Mouse (Mus musculus) hindbrain, embryonic 16.5 days (tissue): ENCODE data around the gene Pex12. TPM values are rescaled to one million over a fixed set of nuclear protein-coding genes. Genes with fewer than 3 reads are reported as not detected.
"Not testable (repeated sequence)": the region's sequence is repeated elsewhere in the genome, so short reads cannot be mapped to it uniquely, and the experiment has no call there.

Experiments
- ATAC-seq: fragments of 200-750 bp; cut with Nextera tagmentation; 2 replicates; pipeline ENCODE4 v1.8.0; 2017; ENCODE audit warnings: moderate TSS enrichment, moderate library complexity
- H3K27ac ChIP-seq: fragments of 300-500 bp; sonication (generic); 2 replicates; pipeline ENCODE4 v1.5.1; 2014; ENCODE audit warnings: low read depth, mild to moderate bottlenecking, control low read depth, low read length, moderate library complexity
- H3K27me3 ChIP-seq: fragments of 300-500 bp; sonication (generic); replicated peaks from 2 replicates; pipeline ENCODE4 v1.6.1; 2014; ENCODE audit warnings: low read length; ENCODE audit not compliant: control insufficient read depth, insufficient read depth
- H3K36me3 ChIP-seq: fragments of 300-500 bp; sonication (generic); 2 replicates; pipeline ENCODE4 v1.6.1; 2014; ENCODE audit warnings: mild to moderate bottlenecking, low read length, moderate library complexity, mixed read lengths; ENCODE audit not compliant: control insufficient read depth, insufficient read depth
- H3K4me1 ChIP-seq: fragments of 300-500 bp; sonication (generic); 2 replicates; pipeline ENCODE4 v1.6.1; 2014; ENCODE audit warnings: low read depth, low read length; ENCODE audit not compliant: control insufficient read depth, insufficient read depth
- H3K4me2 ChIP-seq: fragments of 300-500 bp; sonication (generic); 2 replicates; pipeline ENCODE4 v1.6.1; 2014; ENCODE audit warnings: mild to moderate bottlenecking, low read length, control low read depth, moderate library complexity
- H3K4me3 ChIP-seq: fragments of 300-500 bp; sonication (generic); 2 replicates; pipeline ENCODE4 v1.5.1; 2014; ENCODE audit warnings: mild to moderate bottlenecking, low read length, control low read depth, moderate library complexity
- H3K9ac ChIP-seq: fragments of 300-500 bp; sonication (generic); 2 replicates; pipeline ENCODE4 v1.6.1; 2014; ENCODE audit warnings: low read depth, mild to moderate bottlenecking, control low read depth, low read length, moderate library complexity
- H3K9me3 ChIP-seq: fragments of 300-500 bp; sonication (generic); 2 replicates; pipeline ENCODE4 v1.6.1; 2014; ENCODE audit warnings: mild to moderate bottlenecking, low read length, moderate library complexity; ENCODE audit not compliant: control insufficient read depth
- WGBS: fragments of 180-500 bp; shearing (Covaris S2); extraction: QIAGEN DNeasy Blood & Tissue Kit; methylation state at CpG from one replicate; pipeline ENCODE4 v1.1.7; 2014; 5-methylcytosine and 5-hydroxymethylcytosine counted together
- polyA plus RNA-seq: library from polyadenylated mRNA; unstranded; fragments of >200 nt; fragmentation: Nextera tagmentation; extraction: Ambion mirVana; gene quantifications from 2 replicates; pipeline ENCODE4 v1.2.1, GENCODE M21; 2015

Gene Pex12
- 15.0 and 16.7 TPM in 2 replicates for polyA plus RNA-seq

DNA sequence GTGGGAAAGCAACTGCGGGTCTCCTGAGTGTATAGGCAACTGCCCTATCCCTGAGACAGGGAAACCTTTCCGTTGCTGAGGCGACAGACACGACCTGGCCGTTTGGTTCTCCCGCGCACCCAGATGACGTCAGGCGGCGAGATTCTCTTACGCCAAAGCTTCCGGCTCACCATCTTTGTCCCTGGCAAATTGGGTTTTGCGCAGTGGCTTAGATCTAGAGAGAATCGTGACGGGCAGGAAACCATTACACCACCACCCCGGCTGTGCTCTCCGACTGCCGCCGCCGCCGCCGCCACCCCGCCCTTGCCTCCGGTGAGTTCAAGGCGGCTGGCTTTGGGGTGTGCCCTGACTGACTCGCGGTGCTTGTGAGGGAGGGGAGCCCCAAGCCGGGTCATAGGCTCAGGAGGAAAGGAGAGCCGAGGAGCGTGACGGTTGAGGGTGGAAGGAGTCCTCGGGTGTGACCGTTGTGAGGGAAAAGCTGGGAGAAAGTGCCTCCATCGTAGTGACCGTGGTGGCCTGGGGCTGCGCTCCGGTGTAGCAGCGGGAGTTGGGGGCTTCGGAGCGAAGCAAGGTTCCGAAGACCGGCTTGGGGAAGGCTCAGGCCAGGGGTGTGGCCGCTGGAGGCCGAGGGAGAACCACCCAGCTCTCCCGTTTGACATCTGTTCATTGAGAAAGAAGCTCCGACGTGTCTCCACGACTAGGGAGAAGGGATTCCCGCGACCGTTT lies at the start of gene Pex12:
Gene Pex12, minus strand, starts transcription at position 61 of the 726 bp plus-strand sequence.
- Histone ChIP-seq H3K4me3 (peak within 1 kb of the TSS; percentile 69), H3K9me3 (no peaks in the 10 kb centered on the region), H3K9ac (peak within 1 kb of the TSS; percentile 86), H3K4me1 (peaks cover 35% of the 10 kb centered on the region), H3K27ac (peak within 1 kb of the TSS; percentile 95), H3K4me2 (peak within 1 kb of the TSS; percentile 80), H3K27me3 (no peaks in the 10 kb centered on the region), H3K36me3 (no peaks in the 10 kb centered on the region)
- WGBS: under 1% methylated on average over 51 of the region's 51 CpGs
- peak; percentile 83 for ATAC-seq

DNA sequence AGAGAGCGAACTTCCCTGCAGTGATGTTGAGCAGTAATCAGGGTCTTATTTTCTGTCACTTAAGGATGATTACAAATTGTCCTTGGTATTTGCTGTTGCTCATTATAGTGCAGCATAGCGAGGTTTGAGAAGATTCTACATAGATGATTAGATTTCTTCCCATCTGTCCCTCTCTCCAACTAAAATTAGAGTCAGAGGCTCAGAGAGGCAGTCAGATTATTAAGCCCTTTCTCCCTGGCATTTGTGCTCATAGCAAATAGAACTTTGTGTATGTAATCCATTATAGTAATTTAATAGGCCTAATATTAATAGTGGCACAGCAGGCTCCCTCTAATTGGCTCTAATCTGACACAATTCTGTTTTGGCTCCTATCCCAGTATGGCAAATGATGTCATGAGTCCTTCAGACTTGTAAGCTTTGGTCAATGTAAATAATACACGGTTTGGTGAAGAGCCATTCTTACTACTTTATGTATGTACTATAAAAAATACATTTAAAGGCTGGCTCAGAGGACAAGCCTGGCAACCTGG lies 39.4 kb upstream of the Pex12 start:
- no peak for ATAC-seq
- peaks cover 47% of the 10 kb centered on the region for H3K36me3 ChIP-seq
- no peaks in the 10 kb centered on the region for H3K9me3 ChIP-seq
- H3K4me1 ChIP-seq: no peaks in the 10 kb centered on the region
- WGBS: 81% methylated on average over 3 of the region's 3 CpGs
- H3K4me3 ChIP-seq: no peak overlapping the region
- H3K4me2 ChIP-seq: no peak overlapping the region
- no peaks in the 10 kb centered on the region for H3K27me3 ChIP-seq
- H3K27ac ChIP-seq: no peak overlapping the region
- H3K9ac ChIP-seq: no peak overlapping the region

DNA sequence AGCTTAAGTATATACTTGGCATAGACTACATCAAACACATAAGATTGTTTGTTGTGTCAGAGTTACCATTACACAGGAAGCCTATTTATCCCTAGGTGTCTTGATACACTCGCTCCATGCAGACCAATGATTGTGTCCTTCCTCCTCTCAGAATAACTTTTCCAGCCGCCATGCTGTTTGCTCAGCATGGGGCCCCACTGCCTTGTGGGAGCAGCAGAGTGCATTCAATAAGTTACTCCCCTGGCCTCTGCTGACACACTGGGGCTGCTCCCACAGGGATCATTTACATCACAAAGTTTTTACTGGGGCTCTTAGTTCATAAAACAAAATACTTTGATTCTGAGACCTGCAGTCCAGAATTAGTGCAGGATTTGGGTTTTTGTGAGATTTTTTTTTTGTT lies 37.3 kb upstream of the Pex12 start:
- Histone ChIP-seq H3K4me2 (no peak overlapping the region), H3K9ac (no peak overlapping the region), H3K4me1 (no peaks in the 10 kb centered on the region), H3K27ac (no peak overlapping the region), H3K27me3 (no peaks in the 10 kb centered on the region), H3K4me3 (no peak overlapping the region), H3K36me3 (peaks cover 49% of the 10 kb centered on the region), H3K9me3 (no peaks in the 10 kb centered on the region)
- 21% methylated on average over 2 of the region's 2 CpGs for WGBS
- ATAC-seq: no peak

DNA sequence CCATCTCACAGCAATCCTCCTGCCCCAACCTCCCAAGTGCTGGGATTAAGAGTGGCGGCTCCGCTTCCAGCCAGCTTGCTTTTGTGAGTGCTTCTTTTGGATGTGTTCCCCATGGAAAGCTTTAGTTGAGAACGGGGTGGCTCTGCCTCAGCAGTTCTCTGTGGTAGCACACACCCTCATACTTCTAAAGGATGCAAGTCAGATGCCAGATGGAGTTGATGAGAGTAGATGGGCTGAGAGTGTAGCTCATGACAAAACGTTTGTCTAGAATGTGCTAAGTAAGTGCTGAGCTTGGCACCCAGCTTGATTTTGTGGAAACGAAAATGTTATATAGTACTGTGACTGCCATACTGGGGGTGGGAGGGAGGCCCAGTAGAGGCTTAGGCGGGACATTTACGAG lies 33.4 kb upstream of the Pex12 start:
- Histone ChIP-seq H3K9ac (no peak overlapping the region), H3K4me2 (no peak overlapping the region), H3K4me1 (no peaks in the 10 kb centered on the region), H3K36me3 (peaks cover 32% of the 10 kb centered on the region), H3K27ac (no peak overlapping the region), H3K27me3 (no peaks in the 10 kb centered on the region), H3K9me3 (no peaks in the 10 kb centered on the region), H3K4me3 (no peak overlapping the region)
- 89% methylated on average over 7 of the region's 7 CpGs for WGBS
- ATAC-seq: no peak

DNA sequence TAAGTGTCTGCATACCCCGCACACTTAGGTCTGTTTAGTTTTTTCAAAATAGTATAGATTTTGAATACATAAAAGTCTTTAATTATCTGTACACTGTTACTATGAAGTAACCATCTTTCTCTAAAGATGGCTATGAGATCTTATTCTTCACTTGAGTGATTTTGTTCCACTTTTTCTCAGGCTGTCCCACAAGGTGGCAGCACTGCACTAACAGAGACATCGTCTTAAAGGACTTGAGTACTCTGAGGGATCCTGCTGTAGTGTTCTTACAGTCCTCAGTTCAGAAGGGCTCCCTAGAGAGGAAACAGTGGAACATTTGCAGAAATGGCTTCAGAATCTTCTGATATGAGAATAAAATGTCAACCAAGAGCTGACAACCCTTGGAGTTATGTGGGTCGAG lies 25.0 kb upstream of the Pex12 start:
- 62% methylated on average over 3 of the region's 3 CpGs for WGBS
- ATAC-seq: no peak
- H3K27me3 ChIP-seq: no peaks in the 10 kb centered on the region
- peaks cover 21% of the 10 kb centered on the region; the same call in 1 of the 2 replicates for H3K36me3 ChIP-seq
- H3K9me3 ChIP-seq: no peaks in the 10 kb centered on the region
- no peaks in the 10 kb centered on the region for H3K4me1 ChIP-seq
- H3K4me3 ChIP-seq: no peak overlapping the region
- H3K9ac ChIP-seq: no peak overlapping the region
- H3K27ac ChIP-seq: no peak overlapping the region
- no peak overlapping the region for H3K4me2 ChIP-seq

DNA sequence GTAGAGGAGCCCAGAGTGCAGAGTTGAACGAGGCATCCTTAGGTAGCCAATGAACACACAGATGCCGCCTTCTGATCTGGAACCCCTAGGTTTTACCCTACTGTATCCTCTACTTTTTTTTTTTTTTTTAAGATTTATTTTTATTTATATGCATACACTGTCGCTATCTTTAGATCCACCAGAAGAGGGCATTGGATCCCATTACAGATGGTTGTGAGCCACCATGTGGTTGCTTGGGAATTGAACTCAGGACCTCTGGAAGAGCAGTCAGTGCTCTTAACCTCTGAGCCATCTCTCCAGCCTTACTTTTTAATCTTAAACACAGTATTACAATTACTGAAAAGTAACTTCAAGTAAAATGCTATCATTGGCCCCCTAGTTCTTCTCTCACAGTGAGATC lies 24.3 kb upstream of the Pex12 start:
- peaks cover 28% of the 10 kb centered on the region for H3K36me3 ChIP-seq
- H3K4me1 ChIP-seq, H3K4me2 ChIP-seq, H3K27ac ChIP-seq, ATAC-seq, H3K9me3 ChIP-seq, H3K27me3 ChIP-seq, H3K4me3 ChIP-seq, H3K9ac ChIP-seq: not testable (repeated sequence)
- WGBS: 91% methylated on average over 3 of the region's 3 CpGs

DNA sequence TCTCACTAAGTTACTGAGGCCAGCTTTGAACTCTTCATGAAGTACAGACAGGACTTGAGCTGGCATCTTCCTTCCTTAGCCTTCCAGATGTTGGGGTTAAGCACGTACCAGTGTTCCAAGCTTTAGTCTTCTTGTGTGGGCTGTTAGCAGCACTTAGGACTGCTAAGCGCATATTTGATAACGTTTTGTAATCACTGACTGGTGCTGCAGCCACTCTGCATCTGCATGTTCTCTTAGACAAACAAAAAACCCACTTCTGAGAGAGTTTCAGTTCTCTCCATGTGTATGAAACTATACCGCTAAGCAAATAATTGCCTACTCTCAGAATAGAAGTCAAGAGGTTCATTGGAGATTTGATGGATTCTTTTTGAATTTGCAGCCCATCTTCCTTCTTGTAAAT lies 16.7 kb upstream of the Pex12 start:
- Histone ChIP-seq H3K9ac (no peak overlapping the region), H3K4me1 (no peaks in the 10 kb centered on the region), H3K27me3 (no peaks in the 10 kb centered on the region), H3K27ac (no peak overlapping the region), H3K4me3 (no peak overlapping the region), H3K36me3 (peaks cover 27% of the 10 kb centered on the region), H3K9me3 (no peaks in the 10 kb centered on the region), H3K4me2 (no peak overlapping the region)
- whole genome bisulfite sequencing: 92% methylated on average over 4 of the region's 4 CpGs
- ATAC-seq: no peak

DNA sequence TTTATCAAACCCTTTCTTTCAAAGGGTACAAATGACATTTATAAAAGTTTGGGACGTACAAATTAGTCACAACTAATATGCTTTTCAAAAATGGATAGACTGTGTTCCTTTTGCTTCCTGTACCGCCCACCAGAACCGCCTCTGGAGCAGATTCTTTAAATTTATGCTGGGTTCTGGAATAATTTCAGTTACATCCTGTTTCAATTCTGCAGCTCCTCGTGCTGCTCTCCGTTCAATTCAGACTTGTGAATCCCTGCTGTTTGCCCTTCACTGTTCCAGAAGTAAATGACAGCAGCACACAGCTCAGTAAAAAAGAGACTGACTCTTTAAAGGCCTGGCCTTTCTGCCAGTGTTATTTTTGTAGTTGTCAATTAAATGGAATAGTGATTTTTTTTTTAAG lies 10.1 kb upstream of the Pex12 start:
- Histone ChIP-seq H3K4me1 (no peaks in the 10 kb centered on the region), H3K27ac (no peak overlapping the region), H3K36me3 (peaks cover 12% of the 10 kb centered on the region; the same call in 1 of the 2 replicates), H3K4me3 (no peak overlapping the region), H3K9ac (no peak overlapping the region), H3K4me2 (no peak overlapping the region), H3K9me3 (no peaks in the 10 kb centered on the region), H3K27me3 (no peaks in the 10 kb centered on the region)
- no peak for ATAC-seq
- 64% methylated on average over 5 of the region's 5 CpGs for WGBS

DNA sequence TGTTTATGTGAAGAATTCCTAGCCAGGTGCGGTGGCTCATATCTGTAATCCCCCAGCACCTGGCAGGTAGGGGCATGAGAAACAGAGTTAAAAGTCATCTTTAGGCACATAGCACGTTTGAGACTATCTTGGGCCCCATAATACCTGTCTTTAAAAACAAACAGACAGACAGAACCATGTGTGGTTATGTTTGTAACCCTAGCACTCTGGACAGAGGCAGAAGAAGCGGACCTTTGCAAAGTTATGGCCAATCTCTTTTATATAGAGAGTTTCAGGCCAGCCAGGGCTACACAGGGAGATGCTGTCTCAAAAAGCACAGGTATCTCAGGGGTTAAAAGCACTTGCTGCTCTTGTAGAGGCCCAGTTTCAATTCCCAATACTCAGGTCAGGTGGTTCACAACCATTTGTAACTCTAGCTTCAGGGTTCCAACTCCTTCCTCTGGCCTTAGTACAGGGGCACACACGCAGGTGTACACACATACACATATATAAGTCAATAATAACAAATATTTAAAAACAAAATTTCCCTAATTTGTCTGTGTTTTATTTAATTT lies 4.4 kb upstream of the Pex12 start:
- no peak overlapping the region for H3K9ac ChIP-seq
- peaks cover 25% of the 10 kb centered on the region for H3K4me1 ChIP-seq
- H3K9me3 ChIP-seq: no peaks in the 10 kb centered on the region
- WGBS: 82% methylated on average over 4 of the region's 4 CpGs
- H3K36me3 ChIP-seq: peaks cover 8% of the 10 kb centered on the region; the same call in 1 of the 2 replicates
- H3K4me2 ChIP-seq: no peak overlapping the region
- ATAC-seq: no peak
- no peak overlapping the region for H3K4me3 ChIP-seq
- H3K27ac ChIP-seq: no peak overlapping the region
- H3K27me3 ChIP-seq: no peaks in the 10 kb centered on the region
